Mouse (Mus musculus): ENCODE data around the gene Gpr27. TPM values are rescaled to one million over a fixed set of nuclear protein-coding genes. Genes with fewer than 3 reads are reported as not detected.

Gpr27 gene
- polyA plus RNA-seq, 1 experiment, result 0.99 TPM

DNA sequence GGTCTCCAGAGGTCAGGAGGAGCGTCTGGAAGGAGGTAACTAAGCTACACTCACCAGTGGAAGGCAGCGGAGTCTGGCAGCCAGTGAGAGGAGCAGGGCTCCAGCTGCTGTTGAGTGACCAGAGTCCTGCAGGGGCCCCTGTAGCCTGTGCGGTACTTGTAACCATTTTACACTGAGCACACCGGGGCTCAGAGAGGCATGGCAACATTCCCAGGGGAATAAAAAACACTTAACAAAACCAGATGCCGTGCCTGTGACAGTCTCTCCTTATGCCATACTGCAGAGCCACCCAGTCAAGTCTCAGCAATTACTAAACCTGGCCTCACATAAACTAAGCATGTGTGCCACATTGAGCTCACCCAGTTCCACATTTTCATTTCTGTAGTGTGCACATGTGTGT lies 38.1 kb upstream of the Gpr27 start:
- Histone ChIP-seq H3K27ac (ENCODE audit: insufficient read depth, low read depth, low read length) (no peak overlapping the region), H3K36me3 (ENCODE audit: control insufficient read depth, insufficient read depth, low read length) (no peaks in the 10 kb centered on the region), H3K4me1 (ENCODE audit: control insufficient read depth, insufficient read depth, low read length) (no peaks in the 10 kb centered on the region), H3K4me3 (ENCODE audit: insufficient read depth, low read depth, low read length) (no peak overlapping the region), H3K27me3 (replicated peaks; ENCODE audit: control insufficient read depth, insufficient read depth, low read length) (no peaks in the 10 kb centered on the region)
- no peak for DNase-seq
- no peak for TF ChIP-seq POLR2A (IDR thresholded peaks at IDR 0.05; ENCODE audit: low read depth, low read length)
- TF ChIP-seq CTCF (conservative IDR thresholded peaks at IDR 0.05; ENCODE audit: insufficient read depth, insufficient read length, low read depth, low read length), result no peak
- WGBS, result 64% methylated on average over 5 of the region's 5 CpGs

DNA sequence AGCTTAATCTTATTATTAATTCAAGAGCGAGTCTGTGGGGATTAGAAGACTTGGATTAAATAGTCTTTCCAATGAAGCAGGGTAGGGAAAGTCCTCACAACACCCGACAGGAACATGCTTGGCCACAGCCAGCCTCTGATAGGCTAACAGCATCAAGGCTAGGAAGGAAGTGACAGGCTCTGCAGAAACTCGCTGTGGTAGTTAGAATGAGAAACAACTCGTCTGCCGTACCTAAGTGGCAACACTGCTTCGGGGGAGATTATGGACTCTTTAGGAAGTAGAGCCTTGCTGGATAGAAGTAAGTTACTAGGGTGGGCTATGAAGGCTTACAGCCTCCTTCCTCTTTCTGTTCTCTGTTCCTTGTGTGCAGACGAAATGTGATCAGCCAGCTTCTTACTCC lies 37.0 kb upstream of the Gpr27 start:
- no peak for DNase-seq
- no peak for TF ChIP-seq CTCF (conservative IDR thresholded peaks at IDR 0.05; ENCODE audit: insufficient read depth, insufficient read length, low read depth, low read length)
- TF ChIP-seq POLR2A (IDR thresholded peaks at IDR 0.05; ENCODE audit: low read depth, low read length), result no peak
- Histone ChIP-seq H3K27me3 (replicated peaks; ENCODE audit: control insufficient read depth, insufficient read depth, low read length) (no peaks in the 10 kb centered on the region), H3K4me1 (ENCODE audit: control insufficient read depth, insufficient read depth, low read length) (no peaks in the 10 kb centered on the region), H3K4me3 (ENCODE audit: insufficient read depth, low read depth, low read length) (no peak overlapping the region), H3K27ac (ENCODE audit: insufficient read depth, low read depth, low read length) (no peak overlapping the region), H3K36me3 (ENCODE audit: control insufficient read depth, insufficient read depth, low read length) (no peaks in the 10 kb centered on the region)
- 66% methylated on average over 7 of the region's 7 CpGs for WGBS

DNA sequence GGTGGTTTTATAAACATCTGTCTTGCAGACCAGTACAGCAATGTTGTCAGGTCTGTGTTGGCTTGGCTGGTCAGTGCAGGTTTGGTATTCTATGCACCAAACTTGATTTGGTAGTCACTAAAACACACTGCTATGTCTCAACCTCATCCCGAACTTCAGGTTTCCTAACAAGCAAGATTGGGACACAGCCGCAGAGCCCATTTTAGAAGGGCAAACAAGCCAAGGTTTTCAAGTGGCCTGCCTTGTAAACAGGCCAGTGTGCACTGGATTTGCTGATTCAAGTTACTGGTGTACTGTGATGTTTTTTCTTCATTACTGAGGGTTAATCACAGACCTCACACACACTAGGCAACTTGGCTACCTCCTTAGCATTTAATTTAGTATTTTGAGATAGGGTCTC lies 36.4 kb upstream of the Gpr27 start:
- Histone ChIP-seq H3K27me3 (replicated peaks; ENCODE audit: control insufficient read depth, insufficient read depth, low read length) (no peaks in the 10 kb centered on the region), H3K27ac (ENCODE audit: insufficient read depth, low read depth, low read length) (no peak overlapping the region), H3K4me3 (ENCODE audit: insufficient read depth, low read depth, low read length) (no peak overlapping the region), H3K36me3 (ENCODE audit: control insufficient read depth, insufficient read depth, low read length) (no peaks in the 10 kb centered on the region), H3K4me1 (ENCODE audit: control insufficient read depth, insufficient read depth, low read length) (no peaks in the 10 kb centered on the region)
- WGBS, result 93% methylated on average over 2 of the region's 2 CpGs
- no peak for DNase-seq
- TF ChIP-seq CTCF (conservative IDR thresholded peaks at IDR 0.05; ENCODE audit: insufficient read depth, insufficient read length, low read depth, low read length) (no peak), POLR2A (IDR thresholded peaks at IDR 0.05; ENCODE audit: low read depth, low read length) (no peak)

DNA sequence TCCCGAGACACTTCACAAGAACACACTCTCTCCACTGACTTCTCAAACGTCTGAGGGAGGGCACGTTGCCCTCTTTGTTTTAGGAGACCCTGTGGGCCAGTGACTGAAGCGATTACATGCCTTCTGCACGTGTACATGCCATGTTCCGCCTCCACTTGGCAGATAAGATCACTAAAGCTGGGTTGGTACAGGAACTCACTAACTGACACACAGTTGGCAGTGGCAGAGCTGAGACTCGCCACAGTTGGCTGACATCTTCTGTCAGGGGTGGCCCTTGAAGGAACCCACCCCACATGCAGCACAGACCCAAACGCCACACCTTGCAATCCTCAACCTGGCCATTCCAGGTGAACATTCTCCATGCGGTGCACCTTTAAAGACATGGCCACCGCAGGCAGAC lies 33.9 kb upstream of the Gpr27 start:
- WGBS, result 81% methylated on average over 10 of the region's 10 CpGs
- no peaks in the 10 kb centered on the region for H3K4me1 ChIP-seq (ENCODE audit: control insufficient read depth, insufficient read depth, low read length)
- no peak overlapping the region for H3K27ac ChIP-seq (ENCODE audit: insufficient read depth, low read depth, low read length)
- DNase-seq, result no peak
- H3K27me3 ChIP-seq (replicated peaks; ENCODE audit: control insufficient read depth, insufficient read depth, low read length), result no peaks in the 10 kb centered on the region
- no peaks in the 10 kb centered on the region for H3K36me3 ChIP-seq (ENCODE audit: control insufficient read depth, insufficient read depth, low read length)
- H3K4me3 ChIP-seq (ENCODE audit: insufficient read depth, low read depth, low read length), result no peak overlapping the region
- no peak for TF ChIP-seq POLR2A (IDR thresholded peaks at IDR 0.05; ENCODE audit: low read depth, low read length)
- TF ChIP-seq CTCF (conservative IDR thresholded peaks at IDR 0.05; ENCODE audit: insufficient read depth, insufficient read length, low read depth, low read length), result no peak

DNA sequence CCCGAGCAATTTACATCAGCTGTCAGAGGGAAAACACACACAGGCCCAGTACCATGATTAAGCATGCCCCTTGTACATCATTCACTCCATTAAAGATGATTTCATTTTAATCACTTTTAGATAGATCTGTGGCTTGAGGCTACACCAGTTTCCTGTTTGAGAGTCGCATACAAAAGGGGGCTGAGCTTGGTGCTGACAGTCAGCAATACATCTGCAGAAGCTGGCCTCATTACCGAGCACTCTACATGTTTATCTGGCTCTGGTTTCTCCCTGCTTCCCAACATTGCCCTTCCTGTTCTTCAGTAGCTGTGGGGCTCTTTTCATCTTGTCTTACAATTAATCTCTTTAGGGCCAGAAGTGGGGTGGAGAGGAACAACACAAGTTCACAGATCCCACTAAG lies 32.0 kb upstream of the Gpr27 start:
- no peak for DNase-seq
- H3K4me3 ChIP-seq (ENCODE audit: insufficient read depth, low read depth, low read length), result no peak overlapping the region
- H3K36me3 ChIP-seq (ENCODE audit: control insufficient read depth, insufficient read depth, low read length), result no peaks in the 10 kb centered on the region
- 58% methylated on average over 3 of the region's 3 CpGs for WGBS
- H3K4me1 ChIP-seq (ENCODE audit: control insufficient read depth, insufficient read depth, low read length), result no peaks in the 10 kb centered on the region
- H3K27me3 ChIP-seq (replicated peaks; ENCODE audit: control insufficient read depth, insufficient read depth, low read length), result no peaks in the 10 kb centered on the region
- H3K27ac ChIP-seq (ENCODE audit: insufficient read depth, low read depth, low read length), result no peak overlapping the region
- TF ChIP-seq POLR2A (IDR thresholded peaks at IDR 0.05; ENCODE audit: low read depth, low read length), result no peak

DNA sequence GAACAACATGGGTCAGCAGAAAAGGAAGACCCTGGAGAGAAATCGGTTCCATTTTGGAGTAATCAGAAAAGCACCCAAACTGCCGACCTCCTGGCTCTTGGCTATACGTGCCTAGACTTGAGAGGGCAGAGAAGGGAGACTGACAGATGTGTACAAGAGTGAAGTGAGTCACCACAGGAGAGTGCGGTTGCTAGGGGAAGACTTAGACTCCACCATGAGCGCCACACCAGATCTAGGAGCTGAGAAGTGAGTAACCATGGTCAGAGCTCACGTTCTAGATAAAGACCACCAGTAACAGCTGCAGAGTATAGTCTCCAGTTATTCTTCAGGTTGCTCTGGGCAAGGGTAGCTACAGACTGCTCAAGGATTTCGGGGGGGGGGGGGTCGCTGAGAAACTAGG lies 29.2 kb upstream of the Gpr27 start:
- H3K27me3 ChIP-seq (replicated peaks; ENCODE audit: control insufficient read depth, insufficient read depth, low read length), result no peaks in the 10 kb centered on the region
- H3K4me3 ChIP-seq (ENCODE audit: insufficient read depth, low read depth, low read length), result no peak overlapping the region
- TF ChIP-seq POLR2A (IDR thresholded peaks at IDR 0.05; ENCODE audit: low read depth, low read length) (no peak), CTCF (conservative IDR thresholded peaks at IDR 0.05; ENCODE audit: insufficient read depth, insufficient read length, low read depth, low read length) (no peak)
- 83% methylated on average over 8 of the region's 8 CpGs for WGBS
- no peaks in the 10 kb centered on the region for H3K36me3 ChIP-seq (ENCODE audit: control insufficient read depth, insufficient read depth, low read length)
- H3K27ac ChIP-seq (ENCODE audit: insufficient read depth, low read depth, low read length), result no peak overlapping the region
- H3K4me1 ChIP-seq (ENCODE audit: control insufficient read depth, insufficient read depth, low read length), result no peaks in the 10 kb centered on the region
- DNase-seq, result no peak

DNA sequence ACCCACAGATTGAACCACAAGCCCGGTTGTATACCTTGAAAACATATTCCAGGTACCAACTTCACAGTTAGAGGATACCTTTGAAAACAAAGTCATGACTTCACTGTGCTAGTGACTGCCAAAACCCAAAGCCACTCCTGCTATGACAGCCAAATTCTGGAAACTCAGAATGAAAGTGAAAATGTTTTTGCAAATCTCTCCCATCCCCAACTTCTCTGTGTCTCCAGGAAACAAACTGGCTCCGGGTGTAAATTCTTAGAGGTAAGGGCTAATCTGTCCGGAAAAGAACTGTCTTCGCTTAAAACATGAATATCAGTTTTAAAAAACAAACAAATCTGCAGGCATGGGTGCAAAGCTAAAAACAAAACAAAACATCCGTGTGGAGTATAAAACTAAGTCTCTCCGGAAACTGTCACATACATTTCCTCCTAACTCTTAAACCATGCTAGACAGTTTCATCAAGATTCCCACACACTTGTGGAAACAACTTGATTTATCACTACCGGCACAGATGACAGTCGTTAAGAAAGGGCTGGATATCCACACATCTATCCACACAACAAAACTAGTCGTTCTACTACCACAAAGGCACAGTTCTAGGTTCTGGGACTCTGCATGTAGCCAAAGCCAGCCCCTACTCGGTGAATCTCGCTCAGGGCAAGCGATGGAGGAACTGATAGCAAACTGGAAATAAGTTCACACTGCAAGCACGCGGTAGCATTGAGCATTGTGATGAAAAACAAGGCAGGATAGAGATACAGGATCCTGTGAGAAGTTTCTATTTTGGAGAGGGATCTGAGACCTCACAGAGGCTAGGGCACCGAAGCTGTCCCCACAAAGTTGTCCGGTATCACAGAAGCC lies 26.8 kb upstream of the Gpr27 start:
- Histone ChIP-seq H3K36me3 (ENCODE audit: control insufficient read depth, insufficient read depth, low read length) (no peaks in the 10 kb centered on the region), H3K4me1 (ENCODE audit: control insufficient read depth, insufficient read depth, low read length) (no peaks in the 10 kb centered on the region), H3K27ac (ENCODE audit: insufficient read depth, low read depth, low read length) (peak overlapping the region; percentile 72), H3K4me3 (ENCODE audit: insufficient read depth, low read depth, low read length) (peak overlapping the region; percentile 85), H3K27me3 (replicated peaks; ENCODE audit: control insufficient read depth, insufficient read depth, low read length) (no peaks in the 10 kb centered on the region)
- 20% methylated on average over 16 of the region's 16 CpGs for WGBS
- DNase-seq, result peak; percentile 61
- no peak for TF ChIP-seq CTCF (conservative IDR thresholded peaks at IDR 0.05; ENCODE audit: insufficient read depth, insufficient read length, low read depth, low read length)

Data from kidney, adult 2 months (tissue).